Mouse (Mus musculus) lung, postnatal 10 days (tissue): ENCODE data around the gene Ywhag.

Experiments
- DNase-seq: peaks from one replicate; pipeline ENCODE4 v3.0.0; 2021

Gene Ywhag

GRCm38 (mm10) chr5:135910813-135911212 is 23.6 kb downstream of the Ywhag start:
- no peak for DNase-seq

GRCm38 (mm10) chr5:135909646-135910045 is 24.8 kb downstream of the Ywhag start:
- DNase-seq, result peak; percentile 26

DNA sequence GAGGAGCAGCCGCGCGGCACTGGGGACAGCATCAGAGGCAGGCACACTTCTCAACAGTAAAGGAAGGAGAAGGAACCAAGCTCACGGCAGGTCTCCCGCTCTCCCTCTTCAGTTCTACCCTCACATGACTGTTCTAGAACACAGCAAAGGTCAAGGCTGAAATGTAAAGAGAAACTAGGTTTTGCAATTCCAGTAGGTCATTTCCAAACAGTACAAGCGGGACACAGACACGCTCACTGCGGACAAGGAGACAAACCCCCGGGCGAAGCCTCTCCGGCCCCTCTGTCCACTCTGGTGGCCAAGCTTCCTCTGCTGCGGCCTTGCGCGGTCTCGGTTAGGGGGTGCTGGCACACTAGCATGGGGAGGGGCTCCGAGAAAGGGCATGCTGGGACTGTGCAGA is 25.4 kb downstream of the Ywhag start:
- no peak for DNase-seq

DNA sequence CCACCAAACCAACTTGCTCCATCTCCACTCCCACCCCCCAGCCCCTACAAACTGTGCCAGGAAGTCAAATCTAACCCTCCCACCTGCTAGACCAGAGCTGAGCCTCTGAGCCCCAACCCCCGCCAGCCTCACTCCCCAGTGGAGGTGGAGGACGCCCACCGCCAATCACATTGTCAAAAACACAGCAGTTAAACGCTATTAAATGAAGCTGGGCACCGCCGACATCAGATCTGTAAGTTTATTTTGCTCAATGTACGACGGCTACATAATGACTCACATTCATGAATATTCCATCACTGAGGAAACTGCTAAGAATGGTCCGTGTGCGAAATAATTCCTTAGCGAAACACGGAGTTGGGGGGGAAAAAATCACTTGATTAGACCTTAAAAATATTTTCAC is 26.2 kb downstream of the Ywhag start:
- DNase-seq, result no peak

DNA sequence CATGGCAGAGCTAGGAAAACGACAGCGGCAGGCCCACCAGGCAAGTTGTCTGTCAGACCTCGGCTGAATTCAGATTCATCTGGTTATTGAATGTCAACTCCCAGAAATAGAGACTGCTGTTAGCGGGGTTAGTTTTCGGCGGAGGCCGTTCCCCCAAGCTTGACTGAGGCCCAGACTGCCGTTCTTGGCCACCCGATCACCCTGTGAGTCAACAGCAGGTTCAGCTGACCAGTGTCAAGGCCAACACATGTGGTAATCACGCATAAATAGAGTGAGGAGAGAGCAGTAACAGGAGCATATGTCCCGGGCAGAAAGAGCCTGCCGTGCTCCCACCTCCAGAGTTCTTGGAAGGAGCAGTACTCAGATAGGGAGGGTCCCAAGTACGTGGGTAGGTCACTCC is 27.2 kb downstream of the Ywhag start:
- peak; percentile 63 for DNase-seq

DNA sequence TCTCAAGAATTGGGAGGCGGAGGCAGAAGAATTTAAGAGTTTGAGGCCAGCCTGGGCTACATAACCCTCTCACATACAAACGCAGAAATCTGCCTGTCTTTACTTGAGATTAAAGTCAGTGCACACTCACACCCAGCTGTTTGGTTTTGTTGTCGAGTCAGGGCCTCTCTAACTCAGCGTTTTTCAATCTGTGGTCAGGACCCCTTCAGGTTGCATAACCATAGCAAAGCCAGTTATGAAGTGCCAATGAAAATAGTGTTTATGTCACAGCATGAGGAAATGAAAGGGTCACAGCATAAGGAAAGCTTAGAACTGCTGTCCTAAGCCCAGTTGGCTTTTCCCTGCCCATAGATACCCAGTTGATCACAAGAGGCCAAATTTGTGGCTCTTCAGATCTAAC is 27.6 kb downstream of the Ywhag start:
- peak; percentile 59 for DNase-seq

- peak; percentile 62 for DNase-seq
Observed at GRCm38 (mm10) chr5:135905320-135906225, 28.8 kb downstream of the Ywhag start.

GRCm38 (mm10) chr5:135904259-135904658 is 30.2 kb downstream of the Ywhag start:
- DNase-seq, result no peak

DNA sequence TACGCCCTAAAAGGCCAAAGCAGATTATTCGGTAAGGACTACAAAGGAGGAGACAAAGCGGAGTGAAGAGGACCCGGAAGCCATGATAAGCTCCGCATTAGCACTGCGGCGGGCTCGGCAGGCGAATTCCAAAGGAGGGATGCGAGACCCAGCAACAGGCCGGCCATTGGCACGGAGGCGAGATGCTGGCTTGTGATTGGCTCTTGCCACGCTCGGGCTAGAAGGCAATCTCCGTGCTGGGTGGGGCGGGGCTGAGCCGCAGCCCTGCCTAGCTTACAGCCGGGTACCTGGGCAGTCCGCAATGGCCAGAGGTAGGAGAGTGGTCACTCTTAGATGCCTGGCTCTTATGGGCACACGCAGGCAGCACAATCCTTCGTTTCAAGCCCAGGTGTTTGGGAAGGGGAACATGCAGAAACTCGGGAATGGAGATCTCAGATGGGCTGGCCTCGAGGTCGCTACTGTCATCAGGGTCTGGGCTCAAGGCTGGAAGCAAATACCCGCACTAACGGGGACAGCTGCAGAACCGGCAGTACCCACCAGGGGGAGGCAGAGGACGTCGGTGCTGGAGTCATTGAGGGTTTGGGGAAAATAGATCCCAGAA is 30.8 kb downstream of the Ywhag start:
- DNase-seq, result peak; percentile 95

DNA sequence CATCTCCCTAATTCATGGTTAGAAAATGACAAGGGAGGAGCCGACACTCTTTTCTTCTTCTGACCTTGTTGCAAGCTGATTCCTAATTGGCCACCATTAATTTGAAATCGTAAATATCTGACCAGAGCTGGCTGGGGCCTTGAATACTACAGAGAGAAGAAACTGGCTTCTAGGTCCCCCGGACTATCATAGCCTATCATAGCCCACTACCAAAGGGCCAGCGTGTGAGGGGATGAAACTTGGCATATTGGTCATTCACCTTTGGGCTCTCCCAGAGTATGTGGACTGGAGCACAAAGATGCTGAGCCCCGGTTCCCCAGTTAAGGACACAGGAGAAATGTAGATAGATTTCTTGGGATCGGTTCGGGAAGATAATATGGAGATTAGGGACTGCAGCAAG is 31.4 kb downstream of the Ywhag start:
- no peak for DNase-seq

DNA sequence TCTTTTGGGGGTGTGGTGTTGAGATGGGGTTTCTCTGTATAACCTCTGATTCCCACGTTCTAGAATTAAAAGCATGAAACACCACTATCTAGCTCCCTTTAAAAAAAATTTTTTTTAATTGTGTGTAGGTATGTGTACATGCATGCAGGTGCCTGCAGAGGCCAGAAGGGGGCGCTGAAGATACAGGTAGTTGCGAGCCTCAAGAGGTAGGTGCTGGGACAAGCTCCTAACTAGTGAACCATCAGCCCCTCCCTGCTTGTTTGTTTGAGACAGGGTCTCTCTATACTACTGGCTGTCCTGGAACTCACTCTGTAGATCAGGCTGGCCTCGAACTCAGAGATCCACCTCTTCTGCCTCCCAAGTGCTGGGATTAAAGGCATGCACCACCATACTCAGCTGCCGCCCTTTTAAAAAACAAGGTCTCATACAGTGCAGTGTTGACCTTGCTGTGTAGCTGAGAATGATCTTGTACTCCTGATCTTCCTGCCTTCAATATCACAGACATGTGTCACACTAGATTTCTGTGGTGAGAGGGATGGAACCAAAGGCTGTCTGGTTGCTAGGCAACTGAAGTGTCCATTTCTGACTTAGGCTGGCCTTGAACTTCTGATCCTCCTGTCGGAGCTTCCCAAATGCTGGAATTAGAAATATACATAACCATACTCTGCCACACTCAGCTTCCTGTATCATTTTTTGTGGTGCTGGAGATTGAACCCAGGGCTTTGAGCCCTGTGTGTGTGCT is 32.9 kb downstream of the Ywhag start:
- peak; percentile 32 for DNase-seq

DNA sequence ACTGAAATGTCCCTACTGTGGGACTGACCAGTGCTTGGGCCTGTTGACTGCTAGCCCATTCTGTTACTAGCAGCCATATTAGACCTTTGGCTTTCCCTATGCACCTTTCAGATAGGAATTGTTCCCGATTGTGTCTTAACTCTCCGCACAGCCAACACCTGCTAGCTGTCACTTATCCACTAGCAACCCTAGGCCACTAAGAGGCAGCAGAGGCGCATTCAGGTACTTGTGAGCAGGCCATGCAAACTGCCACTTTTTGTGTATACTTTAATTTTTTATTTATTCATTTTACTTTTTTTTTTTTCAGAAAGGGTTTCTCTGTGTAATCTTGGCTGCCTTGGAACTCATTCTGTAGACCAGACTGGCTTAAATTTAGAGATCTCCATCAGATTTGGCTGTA is 33.7 kb downstream of the Ywhag start:
- DNase-seq, result no peak

DNA sequence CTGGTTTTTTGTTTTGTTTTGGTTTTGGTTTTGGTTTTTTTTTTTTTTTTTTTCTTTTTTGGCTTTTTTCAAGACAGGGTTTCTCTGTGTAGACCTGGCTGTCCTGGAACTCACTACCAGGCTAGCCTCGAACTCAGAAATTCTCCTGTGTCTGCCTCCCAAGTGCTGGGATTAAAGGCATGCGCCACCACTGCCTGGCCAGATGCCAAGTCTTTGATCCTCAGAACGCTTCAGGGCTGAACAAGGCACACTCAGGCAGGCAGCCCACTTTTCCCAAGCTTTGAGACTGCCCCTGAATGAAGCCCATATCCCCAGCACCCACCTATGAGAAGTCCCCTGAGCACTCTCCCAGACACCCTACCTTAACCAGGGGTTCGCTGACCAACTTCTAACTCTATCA is 34.6 kb downstream of the Ywhag start:
- no peak for DNase-seq

- no peak for DNase-seq
Observed at GRCm38 (mm10) chr5:135898995-135899394, 35.4 kb downstream of the Ywhag start.

DNA sequence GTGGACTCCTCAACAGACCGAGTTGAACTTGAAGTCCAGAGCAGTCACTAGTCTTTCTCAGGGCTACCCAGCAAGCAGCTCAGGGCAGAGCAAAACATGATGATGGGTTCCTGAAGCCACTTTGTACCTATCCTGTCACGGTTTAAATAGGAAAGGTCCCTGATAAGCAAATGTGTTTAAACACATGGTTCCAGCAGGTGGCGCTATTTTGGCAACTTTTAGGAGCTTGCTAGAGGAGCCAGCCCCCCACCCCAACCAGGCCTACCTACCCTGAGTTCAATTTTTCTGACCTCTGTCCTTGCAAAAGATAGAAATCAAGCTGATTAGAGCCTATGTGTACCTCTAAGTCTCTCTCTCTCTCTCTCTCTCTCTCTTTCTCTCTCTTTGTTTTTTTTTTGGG is 36.4 kb downstream of the Ywhag start:
- DNase-seq, result peak; percentile 65

GRCm38 (mm10) chr5:135894958-135895357 is 39.5 kb downstream of the Ywhag start:
- no peak for DNase-seq

GRCm38 (mm10) chr5:135892589-135893351 is 41.6 kb downstream of the Ywhag start:
- DNase-seq, result no peak

GRCm38 (mm10) chr5:135890920-135891319 is 43.5 kb downstream of the Ywhag start:
- DNase-seq, result no peak

GRCm38 (mm10) chr5:135890323-135890722 is 44.1 kb downstream of the Ywhag start:
- DNase-seq, result no peak

GRCm38 (mm10) chr5:135888405-135889215 is 45.8 kb downstream of the Ywhag start:
- DNase-seq, result peak; percentile 36

GRCm38 (mm10) chr5:135887675-135888102 is 46.7 kb downstream of the Ywhag start, which contains the start of gene Hspb1:
Gene Hspb1, plus strand, starts transcription at chr5:135887919.
- DNase-seq, result peak; percentile 94

- no peak for DNase-seq
Observed at GRCm38 (mm10) chr5:135884641-135885040, 49.8 kb downstream of the Ywhag start.
